Mouse (Mus musculus) spleen, adult 10 weeks (tissue): Measurements from ENCODE around the gene Olfr1329. TPM values are rescaled to one million over a fixed set of nuclear protein-coding genes. Genes with fewer than 3 reads are reported as not detected.

ENCODE experiments used
- polyA plus RNA-seq: library from polyadenylated mRNA; stranded (reverse); fragments of 350-450 nt; fragmentation: Illumina TruSeq; extraction: RNeasy Lipid Tissue Mini Kit (QIAGEN cat#74804); gene quantifications from one replicate; pipeline ENCODE4 v1.2.3, GENCODE M21; 2015; ENCODE audit warnings: low replicate concordance; ENCODE audit not compliant: insufficient read depth

The Olfr1329 gene
- polyA plus RNA-seq = not detected

GRCm38 (mm10) chr4:118917365-118917764, at the start of gene Olfr1329:
Olfr1329 (minus strand) TSS chr4:118917465.

GRCm38 (mm10) chr4:118961141-118961628, 43.9 kb upstream of the Olfr1329 start, which contains the start of gene Lao1:
Lao1 (plus strand) TSS chr4:118961578.

GRCm38 (mm10) chr4:118938512-118938911, 21.2 kb upstream of the Olfr1329 start, which contains the start of gene Olfr1328:
Olfr1328 (minus strand) TSS chr4:118938612.

GRCm38 (mm10) chr4:118888297-118888696, 29.0 kb downstream of the Olfr1329 start, which contains the start of gene Olfr1330:
Olfr1330 (plus strand) TSS chr4:118888597.

Other genes starting within 250 kb of the Olfr1329 start
- gene Olfr1342, start 224.7 kb downstream of the Olfr1329 start, polyA plus RNA-seq = not detected
- gene Olfr1341, start 213.9 kb downstream of the Olfr1329 start, polyA plus RNA-seq = not detected
- gene Olfr1340, start 197.3 kb downstream of the Olfr1329 start, polyA plus RNA-seq = not detected
- not detected for gene Olfr1339, start 185.3 kb downstream of the Olfr1329 start, polyA plus RNA-seq
- gene Olfr1338, start 158.7 kb downstream of the Olfr1329 start, polyA plus RNA-seq = not detected
- not detected for gene Olfr1337, start 134.9 kb downstream of the Olfr1329 start, polyA plus RNA-seq
- not detected for gene Olfr1335, start 107.5 kb downstream of the Olfr1329 start, polyA plus RNA-seq
- not detected for gene Olfr1333, start 81.2 kb downstream of the Olfr1329 start, polyA plus RNA-seq
- gene Olfr1331, start 52.8 kb downstream of the Olfr1329 start, polyA plus RNA-seq = not detected
- gene Olfr1330, start 28.9 kb downstream of the Olfr1329 start, polyA plus RNA-seq = not detected
- gene Olfr1328, start 21.1 kb upstream of the Olfr1329 start, polyA plus RNA-seq = not detected
- gene Lao1, start 44.1 kb upstream of the Olfr1329 start, polyA plus RNA-seq = not detected
- 16.5 TPM for gene Slc2a1, start 191.2 kb upstream of the Olfr1329 start, polyA plus RNA-seq